Mouse (Mus musculus) MEL (cell line): Measurements from ENCODE around the gene Jmjd1c.

Experiments
- CHD2 ChIP-seq: IDR thresholded peaks from 2 replicates; pipeline ENCODE4 v1.6.1; 2011; ENCODE audit warnings: low read length, improper control_type of control experiment
- CTCF ChIP-seq, 3 experiments: IDR thresholded peaks in 2 of 3; conservative IDR thresholded peaks in 1 of 3; 2 replicates each; pipeline ENCODE4 v1.5.1; 2011 to 2012; ENCODE audit warnings: low read length in 3 of 3, low read depth in 2 of 3, mild to moderate bottlenecking in 2 of 3, improper control_type of control experiment in 1 of 3, inconsistent platforms in 1 of 3, mixed read lengths in 1 of 3, moderate library complexity in 1 of 3; ENCODE audit not compliant: control insufficient read depth in 1 of 3, insufficient read depth in 1 of 3, poor library complexity in 1 of 3, severe bottlenecking in 1 of 3
- E2F4 ChIP-seq: IDR thresholded peaks from 2 replicates; pipeline ENCODE4 v1.6.1; 2011; ENCODE audit warnings: low read depth, low read length, improper control_type of control experiment, borderline replicate concordance
- MAX ChIP-seq: IDR thresholded peaks from 2 replicates; pipeline ENCODE4 v1.6.1; 2011; ENCODE audit warnings: low read length, improper control_type of control experiment
- POLR2A ChIP-seq, 2 experiments: IDR thresholded peaks; 2 replicates each; pipeline ENCODE4 v1.6.1; 2011 to 2012; ENCODE audit warnings: low read length in 2 of 2, mild to moderate bottlenecking in 2 of 2, control low read depth in 1 of 2, improper control_type of control experiment in 1 of 2, low read depth in 1 of 2, moderate library complexity in 1 of 2; ENCODE audit not compliant: control insufficient read depth in 1 of 2, insufficient read depth in 1 of 2, poor library complexity in 1 of 2
- POLR2AphosphoS2 ChIP-seq: IDR thresholded peaks from 2 replicates; pipeline ENCODE4 v1.6.1; 2011; ENCODE audit warnings: low read length, improper control_type of control experiment
- RAD21 ChIP-seq: IDR thresholded peaks from 2 replicates; pipeline ENCODE4 v1.6.1; 2011; ENCODE audit warnings: mild to moderate bottlenecking, low read depth, low read length, improper control_type of control experiment
- TBP ChIP-seq: IDR thresholded peaks from 2 replicates; pipeline ENCODE4 v1.8.0; 2011; ENCODE audit warnings: low read depth, low read length, improper control_type of control experiment
- ZC3H11A ChIP-seq: IDR thresholded peaks from 2 replicates; pipeline ENCODE4 v1.6.1; 2012; ENCODE audit warnings: low read depth, mild to moderate bottlenecking, inconsistent platforms, low read length, improper control_type of control experiment
- ZKSCAN1 ChIP-seq: IDR thresholded peaks from 2 replicates; pipeline ENCODE4 v1.6.1; 2012; ENCODE audit warnings: low read depth, mild to moderate bottlenecking, inconsistent platforms, low read length, improper control_type of control experiment, moderate library complexity
- ZMIZ1 ChIP-seq: IDR thresholded peaks from 2 replicates; pipeline ENCODE4 v1.6.1; 2012; ENCODE audit warnings: low read depth, mild to moderate bottlenecking, inconsistent platforms, low read length, improper control_type of control experiment, moderate library complexity

DNA sequence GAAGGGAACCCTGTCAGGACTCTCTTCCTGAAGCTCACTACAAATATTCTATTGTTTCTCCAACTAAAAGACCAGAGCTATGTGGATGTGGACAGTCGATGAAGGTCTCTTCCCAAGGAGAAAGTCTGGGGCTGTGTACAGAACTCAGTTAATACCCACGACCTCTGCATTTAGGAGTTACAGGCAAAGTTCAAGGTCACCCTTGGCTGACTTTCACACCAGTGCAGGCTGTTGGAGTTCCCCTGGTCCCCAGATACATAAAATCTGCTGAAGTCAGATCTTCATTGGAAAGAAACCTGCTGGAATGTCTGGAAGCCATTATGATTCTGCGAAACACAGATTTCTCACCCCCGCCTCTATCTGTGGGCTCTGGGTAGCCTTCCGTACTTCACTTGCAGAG lies 44.5 kb upstream of the Jmjd1c start:
- TF ChIP-seq POLR2A (IDR thresholded peaks at IDR 0.05; ENCODE audit: control insufficient read depth in 1 of 2, insufficient read depth in 1 of 2, low read depth in 1 of 2, low read length in 2 of 2, poor library complexity in 1 of 2) (no peak), E2F4 (no peak), ZKSCAN1 (no peak), TBP (no peak), CTCF (IDR thresholded peaks at IDR 0.05 in 2 of 3, conservative IDR thresholded peaks at IDR 0.05 in 1 of 3; ENCODE audit: control insufficient read depth in 1 of 3, insufficient read depth in 1 of 3, low read depth in 2 of 3, low read length in 3 of 3, poor library complexity in 1 of 3, severe bottlenecking in 1 of 3) (no peak), RAD21 (no peak), ZC3H11A (no peak), ZMIZ1 (no peak), CHD2 (no peak), POLR2AphosphoS2 (no peak), MAX (no peak)
